Mouse (Mus musculus) E14TG2a.4 (cell line): ENCODE data around the gene Methig1.

ENCODE experiments used
- CTCF ChIP-seq: conservative IDR thresholded peaks from 2 replicates; pipeline ENCODE4 v1.5.1; 2014; ENCODE audit warnings: low read length
- NANOG ChIP-seq: IDR thresholded peaks from 2 replicates; pipeline ENCODE4 v1.6.1; 2014; ENCODE audit warnings: borderline replicate concordance, low read length, mixed read lengths
- POU5F1 ChIP-seq: IDR thresholded peaks from 2 replicates; pipeline ENCODE4 v1.6.1; 2014; ENCODE audit warnings: low read length, borderline replicate concordance

DNA sequence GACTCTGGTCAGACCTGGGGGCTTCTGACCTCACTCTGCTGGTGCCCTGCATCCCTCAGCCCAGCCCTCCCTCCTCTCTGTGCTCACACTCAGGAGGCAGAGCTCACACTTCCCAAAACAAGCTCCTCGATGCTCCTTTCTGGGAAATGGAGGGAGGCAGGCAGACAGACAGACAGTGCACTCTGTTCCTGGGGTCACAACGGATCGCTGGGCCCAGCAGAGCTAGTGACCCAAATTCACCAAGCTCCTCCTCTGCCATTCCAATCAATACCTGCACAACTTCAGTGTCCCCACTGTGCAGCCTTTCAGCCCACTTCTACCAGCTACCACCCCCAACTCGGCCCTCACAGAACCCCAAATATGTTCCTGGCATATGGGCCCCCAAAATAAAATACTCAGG lies 48.9 kb downstream of the Methig1 start:
- TF ChIP-seq CTCF (no peak), NANOG (no peak), POU5F1 (no peak)
